Mouse (Mus musculus): ENCODE results near the gene Samsn1. TPM values are rescaled to one million over a fixed set of nuclear protein-coding genes. Genes with fewer than 3 reads are reported as not detected.

Samsn1 gene
- polyA plus RNA-seq, 1 experiment, result 8.4 TPM

DNA sequence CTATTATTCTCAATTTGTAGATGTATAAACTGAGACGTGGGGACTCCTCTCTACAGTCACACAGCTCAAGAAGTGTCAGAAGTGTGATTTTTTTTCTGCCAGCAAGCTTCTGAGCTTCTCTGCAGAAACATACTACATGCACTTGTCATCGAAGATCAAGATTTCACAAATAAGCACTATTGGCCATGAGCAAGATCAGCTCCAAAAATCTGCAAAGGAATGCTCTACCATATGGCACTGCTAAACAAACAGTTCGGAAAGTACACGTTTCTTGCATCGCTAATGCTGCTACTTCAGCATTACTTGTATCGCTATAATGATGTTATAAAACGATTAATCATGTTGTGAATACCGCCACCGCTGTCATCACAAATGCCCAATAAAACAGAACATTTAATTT is 22.0 kb downstream of the Samsn1 start:
- Histone ChIP-seq H3K4me1 (replicated peaks; ENCODE audit: control insufficient read depth, insufficient read depth, low read length) (peaks cover 4% of the 10 kb centered on the region), H3K27ac (ENCODE audit: control insufficient read depth, insufficient read depth, low read length) (no peak overlapping the region), H3K4me3 (ENCODE audit: control insufficient read depth, insufficient read depth, low read length) (no peak overlapping the region), H3K36me3 (ENCODE audit: control insufficient read depth, insufficient read depth, low read length) (no peaks in the 10 kb centered on the region), H3K27me3 (ENCODE audit: control insufficient read depth, insufficient read depth, low read length) (no peaks in the 10 kb centered on the region)
- DNase-seq, result no peak
- TF ChIP-seq POLR2A (IDR thresholded peaks at IDR 0.05; ENCODE audit: control insufficient read depth, extremely low read depth, insufficient read depth, low read length, poor library complexity), result no peak
- TF ChIP-seq CTCF (IDR thresholded peaks at IDR 0.05; ENCODE audit: borderline replicate concordance, control insufficient read depth, extremely low read depth, insufficient read depth, low read length, poor library complexity), result no peak
- 98% methylated on average over 9 of the region's 9 CpGs for WGBS

GRCm38 (mm10) chr16:75990173-75990572 is 31.9 kb downstream of the Samsn1 start:
- Histone ChIP-seq H3K4me1 (replicated peaks; ENCODE audit: control insufficient read depth, insufficient read depth, low read length) (no peaks in the 10 kb centered on the region), H3K27ac (ENCODE audit: control insufficient read depth, insufficient read depth, low read length) (no peak overlapping the region), H3K27me3 (ENCODE audit: control insufficient read depth, insufficient read depth, low read length) (no peaks in the 10 kb centered on the region), H3K36me3 (ENCODE audit: control insufficient read depth, insufficient read depth, low read length) (no peaks in the 10 kb centered on the region), H3K4me3 (ENCODE audit: control insufficient read depth, insufficient read depth, low read length) (no peak overlapping the region)
- WGBS, result 65% methylated on average over 1 of the region's 1 CpGs
- no peak for DNase-seq
- TF ChIP-seq POLR2A (IDR thresholded peaks at IDR 0.05; ENCODE audit: control insufficient read depth, extremely low read depth, insufficient read depth, low read length, poor library complexity), result no peak
- TF ChIP-seq CTCF (IDR thresholded peaks at IDR 0.05; ENCODE audit: borderline replicate concordance, control insufficient read depth, extremely low read depth, insufficient read depth, low read length, poor library complexity), result no peak

DNA sequence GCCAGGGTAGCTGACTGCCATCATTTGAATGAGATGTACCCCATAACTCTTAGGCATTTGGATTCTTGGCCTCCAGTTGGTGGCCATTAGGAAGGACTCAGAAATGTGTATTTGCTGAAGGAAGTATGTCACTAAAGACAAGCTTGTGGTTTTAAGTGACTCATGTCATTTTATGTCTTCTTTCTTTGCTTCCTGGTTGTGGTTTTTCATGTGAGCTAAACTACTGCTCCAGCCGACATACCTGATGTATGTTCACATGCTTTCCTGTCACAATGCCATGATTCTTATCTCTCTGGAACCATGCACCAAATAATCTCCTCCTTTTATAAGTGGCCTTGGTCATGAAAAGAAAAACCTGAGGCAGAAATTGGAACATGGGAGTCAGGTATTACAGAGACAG is 38.2 kb downstream of the Samsn1 start:
- H3K36me3 ChIP-seq (ENCODE audit: control insufficient read depth, insufficient read depth, low read length), result no peaks in the 10 kb centered on the region
- H3K27me3 ChIP-seq (ENCODE audit: control insufficient read depth, insufficient read depth, low read length), result no peaks in the 10 kb centered on the region
- H3K4me3 ChIP-seq (ENCODE audit: control insufficient read depth, insufficient read depth, low read length), result no peak overlapping the region
- WGBS, result 5% methylated on average over 1 of the region's 1 CpGs
- no peak for TF ChIP-seq POLR2A (IDR thresholded peaks at IDR 0.05; ENCODE audit: control insufficient read depth, extremely low read depth, insufficient read depth, low read length, poor library complexity)
- TF ChIP-seq CTCF (IDR thresholded peaks at IDR 0.05; ENCODE audit: borderline replicate concordance, control insufficient read depth, extremely low read depth, insufficient read depth, low read length, poor library complexity), result no peak
- H3K4me1 ChIP-seq (replicated peaks; ENCODE audit: control insufficient read depth, insufficient read depth, low read length), result peaks cover 2% of the 10 kb centered on the region
- no peak overlapping the region for H3K27ac ChIP-seq (ENCODE audit: control insufficient read depth, insufficient read depth, low read length)
- no peak for DNase-seq

GRCm38 (mm10) chr16:75979381-75979780 is 42.7 kb downstream of the Samsn1 start:
- H3K27ac ChIP-seq (ENCODE audit: control insufficient read depth, insufficient read depth, low read length), result no peak overlapping the region
- H3K4me3 ChIP-seq (ENCODE audit: control insufficient read depth, insufficient read depth, low read length), result no peak overlapping the region
- H3K36me3 ChIP-seq (ENCODE audit: control insufficient read depth, insufficient read depth, low read length), result no peaks in the 10 kb centered on the region
- H3K27me3 ChIP-seq (ENCODE audit: control insufficient read depth, insufficient read depth, low read length), result no peaks in the 10 kb centered on the region
- H3K4me1 ChIP-seq (replicated peaks; ENCODE audit: control insufficient read depth, insufficient read depth, low read length), result 0 out of 2 replicates have a peak, but pooled peaks cover 2% of the 10 kb centered on the region
- no peak for DNase-seq
- TF ChIP-seq POLR2A (IDR thresholded peaks at IDR 0.05; ENCODE audit: control insufficient read depth, extremely low read depth, insufficient read depth, low read length, poor library complexity) (no peak), CTCF (IDR thresholded peaks at IDR 0.05; ENCODE audit: borderline replicate concordance, control insufficient read depth, extremely low read depth, insufficient read depth, low read length, poor library complexity) (no peak)

DNA sequence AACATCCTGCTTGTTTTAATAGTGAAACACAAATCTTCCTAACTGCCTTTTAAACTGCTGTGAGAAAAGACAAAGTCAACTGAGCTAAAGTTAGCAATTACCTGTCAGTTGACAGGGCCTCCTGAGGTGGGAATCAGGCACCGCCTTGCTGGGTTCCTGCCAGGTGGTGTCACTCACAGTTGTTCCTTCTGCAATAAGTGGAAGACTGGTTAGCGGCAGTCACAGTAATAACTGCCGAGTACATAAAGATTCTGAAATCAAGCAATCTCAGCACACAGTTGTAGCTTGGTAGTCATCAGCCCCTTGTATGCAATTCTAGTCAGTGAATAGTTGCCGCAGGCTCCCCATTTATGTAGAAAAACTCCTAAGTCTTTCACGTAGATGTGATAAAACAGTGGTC is 44.3 kb downstream of the Samsn1 start:
- no peaks in the 10 kb centered on the region for H3K36me3 ChIP-seq (ENCODE audit: control insufficient read depth, insufficient read depth, low read length)
- TF ChIP-seq POLR2A (IDR thresholded peaks at IDR 0.05; ENCODE audit: control insufficient read depth, extremely low read depth, insufficient read depth, low read length, poor library complexity) (no peak), CTCF (IDR thresholded peaks at IDR 0.05; ENCODE audit: borderline replicate concordance, control insufficient read depth, extremely low read depth, insufficient read depth, low read length, poor library complexity) (no peak)
- 0 out of 2 replicates have a peak, but pooled peaks cover 2% of the 10 kb centered on the region for H3K4me1 ChIP-seq (replicated peaks; ENCODE audit: control insufficient read depth, insufficient read depth, low read length)
- no peak overlapping the region for H3K4me3 ChIP-seq (ENCODE audit: control insufficient read depth, insufficient read depth, low read length)
- 57% methylated on average over 5 of the region's 5 CpGs for WGBS
- H3K27me3 ChIP-seq (ENCODE audit: control insufficient read depth, insufficient read depth, low read length), result no peaks in the 10 kb centered on the region
- no peak for DNase-seq
- H3K27ac ChIP-seq (ENCODE audit: control insufficient read depth, insufficient read depth, low read length), result no peak overlapping the region

DNA sequence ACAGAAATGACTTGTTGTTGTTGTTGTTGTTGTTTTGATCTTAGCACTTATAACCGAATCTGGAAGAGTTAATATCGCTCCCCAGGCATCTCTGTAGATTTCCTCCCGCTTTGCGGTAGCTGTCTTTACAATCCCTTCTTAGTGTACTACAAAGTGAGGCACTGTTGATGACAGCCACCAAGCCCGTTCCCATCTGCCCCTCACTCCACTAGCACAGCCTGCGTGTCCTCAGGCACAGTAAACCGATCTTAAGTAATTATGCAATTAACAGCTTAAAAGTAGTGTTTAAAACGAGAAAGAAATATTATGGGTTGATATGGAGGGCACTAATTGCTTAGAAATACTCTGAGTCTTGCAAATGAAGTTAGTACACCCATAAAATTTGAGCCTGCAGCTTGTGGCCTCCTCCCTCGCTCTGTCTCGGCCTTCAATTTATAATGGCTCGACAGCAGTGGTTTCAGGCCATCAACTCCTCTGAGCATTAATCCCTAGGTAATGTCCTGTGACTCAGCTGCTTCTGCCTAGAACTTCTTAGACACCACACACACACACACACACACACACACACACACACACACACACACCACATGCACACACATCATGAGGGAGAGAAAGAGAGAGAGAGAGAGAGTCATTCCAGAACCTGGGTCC is 46.3 kb downstream of the Samsn1 start:
- 97% methylated on average over 11 of the region's 11 CpGs for WGBS
- H3K27me3 ChIP-seq (ENCODE audit: control insufficient read depth, insufficient read depth, low read length), result no peaks in the 10 kb centered on the region
- no peak overlapping the region for H3K4me3 ChIP-seq (ENCODE audit: control insufficient read depth, insufficient read depth, low read length)
- TF ChIP-seq CTCF (IDR thresholded peaks at IDR 0.05; ENCODE audit: borderline replicate concordance, control insufficient read depth, extremely low read depth, insufficient read depth, low read length, poor library complexity), result no peak
- TF ChIP-seq POLR2A (IDR thresholded peaks at IDR 0.05; ENCODE audit: control insufficient read depth, extremely low read depth, insufficient read depth, low read length, poor library complexity), result no peak
- H3K27ac ChIP-seq (ENCODE audit: control insufficient read depth, insufficient read depth, low read length), result no peak overlapping the region
- 0 out of 2 replicates have a peak, but pooled peaks cover 2% of the 10 kb centered on the region for H3K4me1 ChIP-seq (replicated peaks; ENCODE audit: control insufficient read depth, insufficient read depth, low read length)
- no peak for DNase-seq
- H3K36me3 ChIP-seq (ENCODE audit: control insufficient read depth, insufficient read depth, low read length), result no peaks in the 10 kb centered on the region
